Mouse (Mus musculus) macrophage (primary cell): ENCODE data around the gene Cnot8. TPM values are rescaled to one million over a fixed set of nuclear protein-coding genes. Genes with fewer than 3 reads are reported as not detected.

Experiments
- H3K27ac ChIP-seq: fragments of 350-480 bp; formaldehyde crosslinking; 2 replicates; pipeline ENCODE4 v1.9.0; 2021
- H3K36me3 ChIP-seq: fragments of 350-480 bp; formaldehyde crosslinking; 2 replicates; pipeline ENCODE4 v1.9.0; 2021; ENCODE audit errors: inconsistent target
- H3K4me3 ChIP-seq: fragments of 350-480 bp; formaldehyde crosslinking; 2 replicates; pipeline ENCODE4 v1.9.0; 2021; ENCODE audit errors: inconsistent target
- H3K79me2 ChIP-seq: fragments of 350-480 bp; formaldehyde crosslinking; 2 replicates; pipeline ENCODE4 v1.9.0; 2021; ENCODE audit errors: inconsistent target
- WGBS: methylation state at CpG from one replicate; pipeline ENCODE4 v1.1.7; 2026; ENCODE audit warnings: inconsistent platforms; ENCODE audit not compliant: missing documents; 5-methylcytosine and 5-hydroxymethylcytosine counted together
- polyA plus RNA-seq: library from polyadenylated mRNA; stranded (reverse); fragments of 250-400 nt; gene quantifications from 3 replicates; pipeline ENCODE4 v1.2.4, GENCODE M21; 2018; ENCODE audit warnings: inconsistent platforms

Gene Cnot8
- polyA plus RNA-seq, 1 experiment from 2014 or later: 36.2 TPM

GRCm38 (mm10) chr11:58123711-58124110, 19.8 kb downstream of the Cnot8 start:
- peaks cover 25% of the 10 kb centered on the region; the same call in 1 of the 2 replicates for H3K36me3 ChIP-seq
- 92% methylated on average over 2 of the region's 2 CpGs for WGBS
- H3K79me2 ChIP-seq: no peaks in the 10 kb centered on the region
- no peak overlapping the region for H3K27ac ChIP-seq
- H3K4me3 ChIP-seq: no peak overlapping the region

GRCm38 (mm10) chr11:58125021-58125420, 21.1 kb downstream of the Cnot8 start:
- no peak overlapping the region for H3K27ac ChIP-seq
- no peak overlapping the region for H3K4me3 ChIP-seq
- peaks cover 27% of the 10 kb centered on the region; the same call in 1 of the 2 replicates for H3K36me3 ChIP-seq
- no peaks in the 10 kb centered on the region for H3K79me2 ChIP-seq
- 90% methylated on average over 11 of the region's 11 CpGs for WGBS

- no peak overlapping the region for H3K4me3 ChIP-seq
- no peaks in the 10 kb centered on the region for H3K79me2 ChIP-seq
- H3K27ac ChIP-seq: no peak overlapping the region
- H3K36me3 ChIP-seq: peaks cover 30% of the 10 kb centered on the region; the same call in 1 of the 2 replicates
- 76% methylated on average over 7 of the region's 7 CpGs for WGBS
Measured at GRCm38 (mm10) chr11:58126397-58127160, 22.6 kb downstream of the Cnot8 start.

- Histone ChIP-seq H3K79me2 (no peaks in the 10 kb centered on the region), H3K36me3 (peaks cover 25% of the 10 kb centered on the region; the same call in 1 of the 2 replicates), H3K27ac (no peak overlapping the region), H3K4me3 (no peak overlapping the region)
- 97% methylated on average over 2 of the region's 2 CpGs for WGBS
Measured at GRCm38 (mm10) chr11:58127544-58127943, 23.6 kb downstream of the Cnot8 start.

- 90% methylated on average over 6 of the region's 6 CpGs for WGBS
- peaks cover 25% of the 10 kb centered on the region for H3K36me3 ChIP-seq
Measured at GRCm38 (mm10) chr11:58129302-58129843, 25.4 kb downstream of the Cnot8 start.

GRCm38 (mm10) chr11:58132026-58132425, 28.1 kb downstream of the Cnot8 start:
- WGBS: 95% methylated on average over 3 of the region's 3 CpGs
- Histone ChIP-seq H3K4me3 (no peak overlapping the region), H3K27ac (no peak overlapping the region), H3K36me3 (peaks cover 29% of the 10 kb centered on the region), H3K79me2 (no peaks in the 10 kb centered on the region)

More at GRCm38 (mm10) chr11:58129302-58129843, 25.4 kb downstream of the Cnot8 start:
- H3K79me2 ChIP-seq: no peaks in the 10 kb centered on the region
- no peak overlapping the region for H3K4me3 ChIP-seq
- no peak overlapping the region for H3K27ac ChIP-seq

GRCm38 (mm10) chr11:58134869-58135268, 30.9 kb downstream of the Cnot8 start:
- H3K36me3 ChIP-seq: peaks cover 25% of the 10 kb centered on the region
- H3K4me3 ChIP-seq: no peak overlapping the region
- H3K27ac ChIP-seq: no peak overlapping the region

GRCm38 (mm10) chr11:58135296-58135695, 31.3 kb downstream of the Cnot8 start:
- H3K27ac ChIP-seq: no peak overlapping the region
- H3K79me2 ChIP-seq: no peaks in the 10 kb centered on the region
- H3K4me3 ChIP-seq: no peak overlapping the region
- H3K36me3 ChIP-seq: peaks cover 20% of the 10 kb centered on the region

More at GRCm38 (mm10) chr11:58134869-58135268, 30.9 kb downstream of the Cnot8 start:
- no peaks in the 10 kb centered on the region for H3K79me2 ChIP-seq

GRCm38 (mm10) chr11:58136677-58137076, 32.7 kb downstream of the Cnot8 start:
- no peaks in the 10 kb centered on the region for H3K79me2 ChIP-seq
- no peak overlapping the region for H3K27ac ChIP-seq
- H3K4me3 ChIP-seq: no peak overlapping the region
- 92% methylated on average over 6 of the region's 6 CpGs for WGBS
- H3K36me3 ChIP-seq: peaks cover 23% of the 10 kb centered on the region

GRCm38 (mm10) chr11:58138821-58139220, 34.9 kb downstream of the Cnot8 start:
- Histone ChIP-seq H3K79me2 (no peaks in the 10 kb centered on the region), H3K27ac (no peak overlapping the region), H3K36me3 (peaks cover 23% of the 10 kb centered on the region; the same call in 1 of the 2 replicates), H3K4me3 (no peak overlapping the region)
- WGBS: 96% methylated on average over 11 of the region's 11 CpGs

GRCm38 (mm10) chr11:58139466-58139865, 35.5 kb downstream of the Cnot8 start:
- Histone ChIP-seq H3K36me3 (peaks cover 23% of the 10 kb centered on the region; the same call in 1 of the 2 replicates), H3K27ac (no peak overlapping the region), H3K4me3 (no peak overlapping the region), H3K79me2 (no peaks in the 10 kb centered on the region)
- WGBS: 95% methylated on average over 3 of the region's 3 CpGs

GRCm38 (mm10) chr11:58143704-58144426, 39.9 kb downstream of the Cnot8 start:
- Histone ChIP-seq H3K27ac (0 out of 2 replicates have a peak overlapping the region, but pooled peaks have one; percentile 13), H3K4me3 (no peak overlapping the region), H3K79me2 (no peaks in the 10 kb centered on the region), H3K36me3 (peaks cover 20% of the 10 kb centered on the region; the same call in 1 of the 2 replicates)
- 25% methylated on average over 7 of the region's 9 CpGs for WGBS

- Histone ChIP-seq H3K27ac (no peak overlapping the region), H3K79me2 (no peaks in the 10 kb centered on the region), H3K36me3 (peaks cover 21% of the 10 kb centered on the region; the same call in 1 of the 2 replicates), H3K4me3 (no peak overlapping the region)
- WGBS: 84% methylated on average over 5 of the region's 5 CpGs
Measured at GRCm38 (mm10) chr11:58146241-58146640, 42.3 kb downstream of the Cnot8 start.

GRCm38 (mm10) chr11:58155458-58155857, 51.5 kb downstream of the Cnot8 start:
- Histone ChIP-seq H3K4me3 (no peak overlapping the region), H3K79me2 (no peaks in the 10 kb centered on the region), H3K36me3 (peaks cover 26% of the 10 kb centered on the region; the same call in 1 of the 2 replicates), H3K27ac (no peak overlapping the region)
- 93% methylated on average over 9 of the region's 9 CpGs for WGBS

GRCm38 (mm10) chr11:58156871-58157270, 52.9 kb downstream of the Cnot8 start:
- 96% methylated on average over 3 of the region's 3 CpGs for WGBS
- H3K36me3 ChIP-seq: peaks cover 23% of the 10 kb centered on the region; the same call in 1 of the 2 replicates
- no peaks in the 10 kb centered on the region for H3K79me2 ChIP-seq
- H3K27ac ChIP-seq: no peak overlapping the region
- no peak overlapping the region for H3K4me3 ChIP-seq
